Comparison of ENCODE assay signal across 40 mouse cellular contexts in genomic region chr3:58822211-58822610, GRCm38 (mm10). TPM values are rescaled to one million over a fixed set of nuclear protein-coding genes. Genes with fewer than 3 reads are reported as not detected.
"Had no signal": no experiment of that assay in that cellular context is flagged by ENCODE, and none has a peak within 500 bp of the region (broad histone marks: within the 10 kb centered on the region; RNA-seq: fewer than 3 reads in every experiment).

TSS of gene Mindy4b-ps (minus strand) at chr3:58822311.

- H3K27me3 ChIP-seq: heart, embryonic 12.5 days; heart, embryonic 15.5 days; hindbrain, embryonic 15.5 days; intestine, embryonic 15.5 days; kidney, embryonic 15.5 days had no signal

- DNase-seq: heart, postnatal 14 days; heart, postnatal 36 days; heart, postnatal 4 days; kidney, adult 11 months; kidney, adult 18-20 months; kidney, adult 2 months; kidney, adult 8-10 months; kidney, adult 9 months; kidney, postnatal 10 days; kidney, postnatal 14 days; kidney, postnatal 25 days; kidney, postnatal 36 days; kidney, postnatal 4 days; layer of hippocampus, adult 9-11 months; layer of hippocampus, postnatal 36 days had no signal

- H3K9me3 ChIP-seq: heart, embryonic 10.5 days; heart, embryonic 12.5 days; heart, embryonic 13.5 days; heart, embryonic 15.5 days; hindbrain, embryonic 10.5 days; hindbrain, embryonic 12.5 days; hindbrain, embryonic 13.5 days; hindbrain, embryonic 15.5 days; intestine, embryonic 15.5 days; kidney, embryonic 15.5 days had no signal

- ATAC-seq: hindbrain, embryonic 16.5 days; hindbrain, postnatal 0 days; inflammation-experienced regulatory T-cells, adult 6 months; intestine, embryonic 15.5 days; intestine, embryonic 16.5 days; intestine, postnatal 0 days had no signal

- H3K4me2 ChIP-seq: heart, embryonic 11.5 days; heart, embryonic 12.5 days; heart, embryonic 13.5 days; heart, embryonic 15.5 days; hindbrain, embryonic 12.5 days; hindbrain, embryonic 13.5 days; hindbrain, embryonic 14.5 days; hindbrain, embryonic 15.5 days; intestine, embryonic 15.5 days; kidney, embryonic 15.5 days had no signal

- H3K4me3 ChIP-seq: heart, embryonic 10.5 days; heart, embryonic 12.5 days; heart, embryonic 13.5 days; heart, embryonic 15.5 days; hindbrain, embryonic 10.5 days; hindbrain, embryonic 12.5 days; hindbrain, embryonic 13.5 days; hindbrain, embryonic 15.5 days; intestine, embryonic 15.5 days; kidney, embryonic 15.5 days; layer of hippocampus, adult 2 months had no signal

- H3K27ac ChIP-seq: heart, embryonic 10.5 days; heart, embryonic 13.5 days; heart, embryonic 15.5 days; hindbrain, embryonic 10.5 days; hindbrain, embryonic 12.5 days; hindbrain, embryonic 13.5 days; hindbrain, embryonic 14.5 days; hindbrain, embryonic 15.5 days; hindbrain, postnatal 0 days; intestine, embryonic 15.5 days; kidney, embryonic 15.5 days; kidney, postnatal 0 days; layer of hippocampus, adult 2 months had no signal

- H3K4me1 ChIP-seq: heart, embryonic 12.5 days; heart, embryonic 15.5 days; intestine, embryonic 15.5 days; kidney, embryonic 15.5 days had no signal

- H3K36me3 ChIP-seq: heart, embryonic 10.5 days; heart, embryonic 12.5 days; heart, embryonic 13.5 days; heart, embryonic 15.5 days; hindbrain, embryonic 10.5 days; hindbrain, embryonic 12.5 days; hindbrain, embryonic 13.5 days; hindbrain, embryonic 15.5 days; intestine, embryonic 15.5 days; kidney, embryonic 15.5 days had no signal

- H3K9ac ChIP-seq: heart, embryonic 12.5 days; heart, embryonic 13.5 days; heart, embryonic 15.5 days; hindbrain, embryonic 12.5 days; hindbrain, embryonic 13.5 days; hindbrain, embryonic 14.5 days; hindbrain, embryonic 15.5 days; intestine, embryonic 15.5 days; kidney, embryonic 15.5 days had no signal

RNA-seq across cellular contexts. Expression of gene Mindy4b-ps, which starts in this region (rescaled TPM):
- total RNA-seq: hematopoietic stem cell, adult 5-6 weeks; hindbrain, postnatal 0 days had no signal
- polyA plus RNA-seq: heart, embryonic 10.5 days; heart, embryonic 11.5 days; heart, embryonic 12.5 days; hindbrain, embryonic 10.5 days; hindbrain, embryonic 11.5 days; hindbrain, embryonic 12.5 days; hindbrain, embryonic 13.5 days; hindbrain, embryonic 14.5 days; hindbrain, embryonic 15.5 days; inflammation-experienced regulatory T-cells, adult 6 months; intestine, embryonic 14.5 days; intestine, embryonic 15.5 days; intestine, embryonic 16.5 days; intestine, postnatal 0 days; kidney, adult 2 months; kidney, embryonic 14.5 days; kidney, embryonic 15.5 days; kidney, embryonic 16.5 days; kidney, postnatal 0 days; large intestine, adult 2 months had no signal
